Mouse (Mus musculus): ENCODE results near the gene Nudt15. TPM values are rescaled to one million over a fixed set of nuclear protein-coding genes. Genes with fewer than 3 reads are reported as not detected.
A peak's percentile ranks its signal among the peaks of the same experiment; 100 is the strongest.

Gene Nudt15
- polyA plus RNA-seq, 1 experiment from 2014 or later = 5.1 TPM

DNA sequence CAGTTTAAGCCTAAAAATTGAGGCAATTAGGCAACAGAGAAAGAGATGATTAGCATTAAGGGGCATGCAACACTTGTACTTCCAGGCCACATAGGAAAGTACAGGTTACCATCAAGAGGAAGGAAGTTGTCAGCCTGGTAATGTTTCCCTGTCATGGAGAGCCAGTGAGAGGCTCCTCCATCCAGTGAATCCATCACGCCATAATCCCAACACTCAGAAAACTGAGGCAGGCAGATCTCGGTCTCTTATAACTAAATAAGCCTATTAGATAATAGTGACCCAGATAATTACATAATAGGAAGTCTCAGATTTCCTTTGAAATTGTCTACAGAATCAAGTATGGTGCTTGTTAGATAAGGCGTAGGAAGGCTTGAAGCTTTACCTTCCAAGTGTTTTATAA, 23.9 kb downstream of the Nudt15 start:
- no peak overlapping the region for H3K4me3 ChIP-seq (replicated peaks; ENCODE audit: low read length)

GRCm38 (mm10) chr14:73509765-73510423, 38.1 kb downstream of the Nudt15 start, which contains the start of gene Med4:
TSS of gene Med4 (plus strand) at chr14:73510025.
- no peaks in the 10 kb centered on the region for H3K36me3 ChIP-seq (ENCODE audit: control insufficient read depth, insufficient read depth, low read length)
- H3K4me2 ChIP-seq (ENCODE audit: low read depth, low read length) = peak within 1 kb of the TSS; percentile 76
- peak within 1 kb of the TSS; percentile 98 for H3K4me3 ChIP-seq (replicated peaks; ENCODE audit: low read length)
- under 1% methylated on average over 41 of the region's 41 CpGs for WGBS
- H3K27me3 ChIP-seq (ENCODE audit: control insufficient read depth, insufficient read depth, low read length) = no peaks in the 10 kb centered on the region
- ATAC-seq (ENCODE audit: insufficient read depth, low FRiP score) = peak; percentile 95
- H3K27ac ChIP-seq (ENCODE audit: low read length) = no peak within 1 kb of the TSS
- H3K9me3 ChIP-seq (replicated peaks; ENCODE audit: control insufficient read depth, low read length) = no peaks in the 10 kb centered on the region
- H3K9ac ChIP-seq (ENCODE audit: low read length) = peak within 1 kb of the TSS; percentile 94
- peaks cover 11% of the 10 kb centered on the region; the same call in 1 of the 2 replicates for H3K4me1 ChIP-seq (ENCODE audit: control insufficient read depth, insufficient read depth, low read length)

More for the DNA sequence above, 23.9 kb downstream of the Nudt15 start:
- H3K27ac ChIP-seq (ENCODE audit: low read length) = no peak overlapping the region
- no peak overlapping the region for H3K9ac ChIP-seq (ENCODE audit: low read length)
- no peak for ATAC-seq (ENCODE audit: insufficient read depth, low FRiP score)
- H3K4me2 ChIP-seq (ENCODE audit: low read depth, low read length) = peak overlapping the region; percentile 52; the same call in 1 of the 2 replicates
- H3K27me3 ChIP-seq (ENCODE audit: control insufficient read depth, insufficient read depth, low read length) = no peaks in the 10 kb centered on the region
- H3K4me1 ChIP-seq (ENCODE audit: control insufficient read depth, insufficient read depth, low read length) = no peaks in the 10 kb centered on the region
- no peaks in the 10 kb centered on the region for H3K9me3 ChIP-seq (replicated peaks; ENCODE audit: control insufficient read depth, low read length)
- H3K36me3 ChIP-seq (ENCODE audit: control insufficient read depth, insufficient read depth, low read length) = no peaks in the 10 kb centered on the region
- WGBS = 75% methylated on average over 3 of the region's 3 CpGs

GRCm38 (mm10) chr14:73508630-73509395, 39.2 kb downstream of the Nudt15 start:
- H3K27me3 ChIP-seq (ENCODE audit: control insufficient read depth, insufficient read depth, low read length) = no peaks in the 10 kb centered on the region
- WGBS = 92% methylated on average over 6 of the region's 6 CpGs
- H3K27ac ChIP-seq (ENCODE audit: low read length) = no peak overlapping the region
- no peak overlapping the region for H3K9ac ChIP-seq (ENCODE audit: low read length)
- no peaks in the 10 kb centered on the region for H3K9me3 ChIP-seq (replicated peaks; ENCODE audit: control insufficient read depth, low read length)
- H3K4me2 ChIP-seq (ENCODE audit: low read depth, low read length) = no peak overlapping the region
- no peak overlapping the region for H3K4me3 ChIP-seq (replicated peaks; ENCODE audit: low read length)
- no peaks in the 10 kb centered on the region for H3K36me3 ChIP-seq (ENCODE audit: control insufficient read depth, insufficient read depth, low read length)
- no peak for ATAC-seq (ENCODE audit: insufficient read depth, low FRiP score)
- peaks cover 11% of the 10 kb centered on the region; the same call in 1 of the 2 replicates for H3K4me1 ChIP-seq (ENCODE audit: control insufficient read depth, insufficient read depth, low read length)

DNA sequence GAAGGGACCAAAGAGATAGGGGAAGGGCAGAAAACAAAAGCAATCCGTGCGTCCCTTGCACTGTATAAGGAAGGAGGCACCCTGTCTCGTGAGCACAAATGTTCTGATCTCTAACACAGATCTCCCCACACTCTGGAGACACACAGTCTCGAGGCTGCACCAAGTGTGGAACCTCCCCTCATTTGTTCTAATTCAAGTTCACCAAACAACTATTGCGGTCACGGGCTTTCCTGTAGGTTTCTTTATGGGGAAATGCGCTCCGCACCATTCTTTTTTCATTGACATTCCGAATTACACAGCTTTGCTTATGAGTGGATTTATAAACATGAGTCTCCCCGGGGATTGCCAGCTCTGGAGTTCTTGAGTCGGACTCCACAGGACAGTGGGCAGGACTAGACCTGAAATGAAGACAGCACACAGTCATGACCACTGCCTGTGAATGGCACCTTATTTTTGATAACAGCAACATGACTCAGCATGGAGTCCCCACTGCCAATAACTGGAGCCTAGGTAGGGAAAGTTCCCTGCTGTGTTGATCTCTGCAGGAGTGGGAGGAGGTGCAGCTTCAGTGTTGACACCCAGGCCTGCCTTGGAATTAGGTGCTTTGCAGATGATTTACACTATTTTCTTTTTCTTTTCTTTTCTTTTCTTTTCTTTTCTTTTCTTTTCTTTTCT, 40.2 kb downstream of the Nudt15 start:
- Histone ChIP-seq H3K9ac (ENCODE audit: low read length) (no peak overlapping the region), H3K4me3 (replicated peaks; ENCODE audit: low read length) (no peak overlapping the region), H3K9me3 (replicated peaks; ENCODE audit: control insufficient read depth, low read length) (no peaks in the 10 kb centered on the region), H3K36me3 (ENCODE audit: control insufficient read depth, insufficient read depth, low read length) (no peaks in the 10 kb centered on the region), H3K4me1 (ENCODE audit: control insufficient read depth, insufficient read depth, low read length) (peaks cover 12% of the 10 kb centered on the region), H3K27ac (ENCODE audit: low read length) (no peak overlapping the region), H3K4me2 (ENCODE audit: low read depth, low read length) (no peak overlapping the region), H3K27me3 (ENCODE audit: control insufficient read depth, insufficient read depth, low read length) (no peaks in the 10 kb centered on the region)
- no peak for ATAC-seq (ENCODE audit: insufficient read depth, low FRiP score)
- 48% methylated on average over 11 of the region's 11 CpGs for WGBS

GRCm38 (mm10) chr14:73507200-73507599, 40.8 kb downstream of the Nudt15 start:
- ATAC-seq (ENCODE audit: insufficient read depth, low FRiP score) = no peak

DNA sequence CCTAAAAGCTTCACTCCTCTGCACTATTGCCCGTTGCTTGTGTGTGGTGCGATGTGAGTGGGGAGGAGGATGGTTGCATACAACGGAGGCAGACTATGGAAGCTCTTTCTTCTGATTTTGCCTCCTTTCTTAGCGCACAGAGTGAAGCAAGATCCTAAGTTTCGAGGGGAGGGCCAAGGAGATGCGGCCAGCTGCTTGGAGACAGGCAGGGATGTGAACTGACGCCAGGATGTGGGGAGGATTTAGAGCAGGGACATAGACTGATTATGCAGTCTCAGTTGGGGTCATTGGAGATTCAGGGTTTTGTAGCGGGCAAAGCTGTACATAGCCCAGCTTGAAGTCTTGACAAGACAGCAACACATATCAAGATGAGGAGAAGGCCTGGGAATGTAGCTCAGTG, 41.8 kb downstream of the Nudt15 start:
- Histone ChIP-seq H3K4me2 (ENCODE audit: low read depth, low read length) (no peak overlapping the region), H3K4me3 (replicated peaks; ENCODE audit: low read length) (no peak overlapping the region), H3K9ac (ENCODE audit: low read length) (no peak overlapping the region), H3K9me3 (replicated peaks; ENCODE audit: control insufficient read depth, low read length) (no peaks in the 10 kb centered on the region), H3K36me3 (ENCODE audit: control insufficient read depth, insufficient read depth, low read length) (no peaks in the 10 kb centered on the region), H3K27ac (ENCODE audit: low read length) (no peak overlapping the region), H3K27me3 (ENCODE audit: control insufficient read depth, insufficient read depth, low read length) (no peaks in the 10 kb centered on the region), H3K4me1 (ENCODE audit: control insufficient read depth, insufficient read depth, low read length) (peaks cover 23% of the 10 kb centered on the region; the same call in 1 of the 2 replicates)
- no peak for ATAC-seq (ENCODE audit: insufficient read depth, low FRiP score)
- 51% methylated on average over 8 of the region's 8 CpGs for WGBS

More at GRCm38 (mm10) chr14:73507200-73507599, 40.8 kb downstream of the Nudt15 start:
- Histone ChIP-seq H3K4me3 (replicated peaks; ENCODE audit: low read length) (no peak overlapping the region), H3K9ac (ENCODE audit: low read length) (no peak overlapping the region), H3K36me3 (ENCODE audit: control insufficient read depth, insufficient read depth, low read length) (no peaks in the 10 kb centered on the region), H3K27me3 (ENCODE audit: control insufficient read depth, insufficient read depth, low read length) (no peaks in the 10 kb centered on the region), H3K9me3 (replicated peaks; ENCODE audit: control insufficient read depth, low read length) (no peaks in the 10 kb centered on the region), H3K27ac (ENCODE audit: low read length) (no peak overlapping the region), H3K4me2 (ENCODE audit: low read depth, low read length) (no peak overlapping the region), H3K4me1 (ENCODE audit: control insufficient read depth, insufficient read depth, low read length) (peaks cover 18% of the 10 kb centered on the region)
- WGBS = 79% methylated on average over 15 of the region's 15 CpGs

- no peaks in the 10 kb centered on the region for H3K36me3 ChIP-seq (ENCODE audit: control insufficient read depth, insufficient read depth, low read length)
- H3K27ac ChIP-seq (ENCODE audit: low read length) = peak overlapping the region; percentile 26
- H3K4me1 ChIP-seq (ENCODE audit: control insufficient read depth, insufficient read depth, low read length) = peaks cover 15% of the 10 kb centered on the region; the same call in 1 of the 2 replicates
- ATAC-seq (ENCODE audit: insufficient read depth, low FRiP score) = no peak
- no peak overlapping the region for H3K4me2 ChIP-seq (ENCODE audit: low read depth, low read length)
- no peak overlapping the region for H3K9ac ChIP-seq (ENCODE audit: low read length)
- H3K4me3 ChIP-seq (replicated peaks; ENCODE audit: low read length) = no peak overlapping the region
- no peaks in the 10 kb centered on the region for H3K27me3 ChIP-seq (ENCODE audit: control insufficient read depth, insufficient read depth, low read length)
- WGBS = 49% methylated on average over 13 of the region's 13 CpGs
- no peaks in the 10 kb centered on the region for H3K9me3 ChIP-seq (replicated peaks; ENCODE audit: control insufficient read depth, low read length)
These were observed 44.7 kb downstream of the Nudt15 start for GRCm38 (mm10) chr14:73503237-73503933.

DNA sequence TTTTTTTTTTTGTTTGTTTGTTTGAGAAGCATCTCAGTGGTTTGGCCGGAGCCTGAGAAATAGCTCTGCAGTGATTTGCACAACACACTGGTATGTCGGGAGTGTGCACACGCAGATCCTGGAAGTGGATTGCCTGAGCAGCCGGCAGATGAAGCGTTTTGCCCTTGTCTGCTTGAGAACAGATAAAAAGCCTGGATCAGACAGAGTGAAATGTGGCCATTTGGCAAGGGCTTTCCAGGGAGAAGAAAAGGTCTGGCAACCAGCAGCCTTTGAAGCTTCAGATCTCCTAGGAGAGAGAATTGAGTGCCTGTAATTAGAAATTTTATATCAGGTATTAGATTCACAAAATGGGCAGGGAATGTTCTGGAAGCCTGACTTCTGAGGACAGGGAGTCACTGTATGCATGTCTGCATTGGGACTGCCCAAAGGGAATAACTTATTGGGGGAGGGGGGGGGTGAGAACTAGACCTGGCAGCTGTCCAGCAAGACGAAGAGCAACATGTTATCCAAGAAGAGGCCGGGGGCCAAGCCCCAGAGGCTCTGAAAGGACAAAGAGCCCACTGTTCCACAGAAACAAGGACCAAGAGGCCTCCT, 45.4 kb downstream of the Nudt15 start:
- Histone ChIP-seq H3K27ac (ENCODE audit: low read length) (peak overlapping the region; percentile 29; the same call in 1 of the 2 replicates), H3K4me3 (replicated peaks; ENCODE audit: low read length) (no peak overlapping the region), H3K4me2 (ENCODE audit: low read depth, low read length) (no peak overlapping the region), H3K9me3 (replicated peaks; ENCODE audit: control insufficient read depth, low read length) (no peaks in the 10 kb centered on the region), H3K27me3 (ENCODE audit: control insufficient read depth, insufficient read depth, low read length) (no peaks in the 10 kb centered on the region), H3K9ac (ENCODE audit: low read length) (no peak overlapping the region), H3K4me1 (ENCODE audit: control insufficient read depth, insufficient read depth, low read length) (peaks cover 15% of the 10 kb centered on the region; the same call in 1 of the 2 replicates), H3K36me3 (ENCODE audit: control insufficient read depth, insufficient read depth, low read length) (no peaks in the 10 kb centered on the region)
- WGBS = 36% methylated on average over 7 of the region's 7 CpGs
- ATAC-seq (ENCODE audit: insufficient read depth, low FRiP score) = peak; percentile 36; the same call in 1 of the 2 replicates

All from stomach, embryonic 16.5 days (tissue).